Mouse (Mus musculus): ENCODE measurements around the gene Borcs7.

Gene Borcs7

GRCm38 (mm10) chr19:46689460-46690372, at the start of gene Borcs7:
Gene Borcs7, plus strand, starts transcription at chr19:46689906.
- peak; percentile 96 to 98 for DNase-seq

DNA sequence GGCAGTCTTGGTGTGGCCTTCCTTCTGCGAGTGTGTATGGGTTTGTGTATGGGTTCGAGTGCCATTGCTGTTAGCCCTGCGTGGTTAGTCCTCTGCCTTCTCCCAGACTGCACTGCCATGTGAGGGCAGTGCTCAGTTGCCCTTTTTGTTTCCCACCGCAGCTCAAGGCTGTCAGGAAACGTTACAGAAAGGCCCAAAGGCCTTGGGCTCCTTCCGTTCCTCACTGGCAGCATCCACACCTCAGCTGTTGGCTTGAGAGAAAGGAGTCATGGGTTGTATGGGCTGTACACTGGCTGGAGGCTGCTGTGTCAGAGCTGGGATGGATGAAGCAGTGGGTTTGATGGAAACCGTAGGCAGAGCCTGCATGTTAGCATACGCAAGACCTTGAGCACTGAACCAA, 48.9 kb upstream of the Borcs7 start:
- DNase-seq = no peak

- peak in 1 of 2 experiments; percentile 39 for DNase-seq
Observed at GRCm38 (mm10) chr19:46641420-46642085, 48.2 kb upstream of the Borcs7 start.

- no peak for DNase-seq
Observed at GRCm38 (mm10) chr19:46642136-46642753, 47.5 kb upstream of the Borcs7 start.

GRCm38 (mm10) chr19:46643236-46643635, 46.5 kb upstream of the Borcs7 start:
- DNase-seq = peak; percentile 37 to 44

DNA sequence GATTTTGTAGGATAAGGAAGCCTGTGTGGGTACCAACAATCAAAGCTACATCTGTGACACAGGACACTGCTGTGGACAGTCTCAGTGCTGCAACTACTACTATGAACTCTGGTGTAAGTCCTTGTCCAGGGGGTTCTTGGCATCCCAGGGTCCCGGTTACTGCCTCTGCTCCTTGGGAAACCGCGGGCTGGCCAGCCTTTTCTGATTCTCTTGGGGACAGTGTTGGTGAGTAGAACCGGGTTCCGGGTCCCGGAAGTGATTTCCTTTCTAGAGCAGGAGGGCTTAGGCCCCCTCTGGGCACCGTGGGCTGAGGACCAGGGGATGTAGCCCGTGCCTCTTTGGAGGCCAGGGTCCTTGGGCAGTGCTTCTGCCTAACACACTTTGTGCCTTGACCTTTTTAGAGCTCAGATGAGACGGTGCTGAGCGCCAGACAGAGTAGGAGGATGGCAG, 45.3 kb upstream of the Borcs7 start:
- no peak for DNase-seq

DNA sequence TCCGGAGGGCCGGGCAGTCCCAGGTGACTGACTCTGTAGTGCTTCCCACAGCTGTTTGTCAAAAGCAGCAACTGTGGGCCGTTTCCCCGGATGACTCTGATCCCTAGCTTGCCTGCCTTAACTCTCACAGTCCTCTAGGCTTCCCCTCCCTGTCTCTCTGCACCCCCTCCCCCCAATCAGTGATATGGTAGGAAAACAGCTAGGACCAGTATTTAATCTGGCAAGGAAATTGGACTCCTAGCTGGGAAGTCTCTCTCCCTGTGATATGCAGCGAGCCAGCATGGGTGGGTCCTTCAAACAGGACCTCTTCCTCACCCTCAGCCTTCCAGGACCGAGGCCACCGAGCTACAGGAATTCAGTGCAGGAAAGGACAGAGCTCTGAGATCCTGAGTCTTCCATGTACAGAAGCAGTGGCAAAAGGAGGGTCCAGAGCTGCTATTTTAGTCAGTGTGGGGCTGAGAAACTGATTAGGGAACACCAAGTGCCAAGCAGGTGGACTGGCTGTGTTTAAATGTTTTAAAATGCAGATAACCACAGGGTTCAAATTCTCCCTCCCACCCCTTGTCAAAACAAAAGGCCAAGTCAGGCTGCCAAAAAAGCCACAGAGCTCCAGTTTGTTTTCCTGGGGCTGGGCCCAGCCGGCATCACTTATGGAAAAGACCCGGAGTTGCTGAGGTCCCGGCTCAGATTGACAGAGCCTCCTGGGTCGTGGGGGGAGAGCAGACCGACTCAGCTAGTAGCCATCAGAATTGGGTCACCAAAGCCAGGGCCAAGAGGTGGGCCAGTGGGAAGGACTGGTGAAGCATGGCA, 44.7 kb upstream of the Borcs7 start:
- DNase-seq = peak; percentile 36 to 57

- DNase-seq = no peak
Observed at GRCm38 (mm10) chr19:46646041-46646481, 43.6 kb upstream of the Borcs7 start.

DNA sequence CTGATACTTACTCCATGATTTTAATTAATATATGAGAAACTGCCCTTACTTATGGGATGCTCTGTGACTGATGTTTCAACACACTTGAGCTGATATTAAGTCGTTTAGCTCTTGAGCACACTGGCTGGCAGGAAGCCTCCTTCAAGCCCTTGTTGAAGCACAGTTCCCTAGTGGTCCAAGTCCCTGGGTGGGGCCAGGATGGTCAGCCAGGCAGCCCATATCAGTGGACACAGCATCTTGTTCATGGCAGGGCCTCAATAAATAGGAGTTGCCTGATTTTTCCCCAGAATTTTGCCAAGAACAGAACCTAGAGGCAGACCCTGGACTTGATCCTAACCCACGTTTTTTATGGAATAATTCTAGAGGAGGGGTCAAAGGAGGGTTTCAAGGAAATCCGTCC, 42.5 kb upstream of the Borcs7 start:
- no peak for DNase-seq

GRCm38 (mm10) chr19:46647850-46648249, 41.9 kb upstream of the Borcs7 start:
- DNase-seq = no peak

DNA sequence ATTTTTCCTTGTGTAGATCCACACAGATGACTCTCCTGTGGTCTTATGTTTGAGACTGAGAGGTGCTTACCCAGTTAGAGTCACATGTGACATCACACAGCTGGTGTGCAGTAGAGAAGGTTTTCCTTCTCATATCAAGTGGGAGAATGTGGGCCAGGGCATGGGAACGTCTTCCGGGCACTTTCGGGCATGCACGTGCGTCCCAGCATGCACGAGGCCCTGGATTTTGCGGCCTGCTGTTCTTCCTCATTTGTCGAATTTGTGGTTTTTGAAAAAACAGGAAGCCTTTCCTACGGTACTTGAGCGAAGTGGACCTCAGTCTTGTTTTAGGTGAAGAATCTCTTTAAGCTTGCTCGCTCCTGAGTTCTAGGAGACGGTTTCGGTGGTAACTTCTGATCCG, 41.1 kb upstream of the Borcs7 start:
- no peak for DNase-seq

DNA sequence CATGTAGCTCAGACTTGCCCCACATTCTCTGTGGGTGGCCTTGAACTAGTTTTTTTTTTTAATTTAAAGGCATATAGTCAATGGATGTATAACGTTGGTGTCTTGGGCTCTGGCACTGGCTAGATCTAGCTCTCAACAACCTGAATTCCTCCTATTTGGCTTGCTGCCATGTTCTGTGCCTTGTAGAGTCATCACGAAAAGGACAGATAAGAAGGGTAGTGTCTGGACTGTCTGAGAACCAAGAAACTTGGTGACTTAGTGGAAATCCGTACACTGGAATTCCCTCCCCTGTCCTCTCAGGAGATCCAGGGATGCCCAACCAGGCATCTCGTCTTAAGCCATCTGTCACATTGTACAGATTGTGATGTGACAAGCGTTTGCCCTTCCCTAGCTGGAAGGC, 36.5 kb upstream of the Borcs7 start:
- no peak for DNase-seq

DNA sequence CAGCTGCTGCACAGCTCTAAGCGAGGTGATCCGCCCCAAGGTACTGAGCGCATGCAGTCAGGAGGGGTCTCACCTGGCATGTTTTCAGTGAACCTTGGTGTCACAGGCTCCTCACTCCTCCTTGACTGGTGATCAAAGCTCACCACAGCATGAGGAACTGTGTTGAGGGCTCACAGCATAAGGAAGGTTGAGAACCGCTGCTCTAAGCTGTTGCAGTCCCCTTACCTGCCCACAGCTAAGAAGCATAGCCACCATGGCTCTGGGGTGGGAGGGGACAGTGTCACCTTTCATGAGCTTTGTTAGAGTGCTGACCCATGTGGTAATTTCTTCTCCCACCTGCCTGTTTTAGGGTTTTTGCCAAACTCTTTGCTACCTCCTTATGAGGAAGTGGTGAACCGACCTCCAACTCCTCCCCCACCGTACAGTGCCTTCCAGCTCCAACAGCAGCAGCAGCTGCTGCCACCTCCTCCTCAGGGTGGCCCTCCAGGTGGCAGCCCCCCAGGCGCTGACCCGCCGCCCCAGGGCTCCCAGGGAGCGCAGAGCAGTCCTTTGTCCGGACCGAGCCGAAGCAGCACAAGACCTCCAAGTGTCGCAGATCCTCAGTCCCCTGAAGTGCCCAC, 36.0 kb upstream of the Borcs7 start:
- no peak for DNase-seq

DNA sequence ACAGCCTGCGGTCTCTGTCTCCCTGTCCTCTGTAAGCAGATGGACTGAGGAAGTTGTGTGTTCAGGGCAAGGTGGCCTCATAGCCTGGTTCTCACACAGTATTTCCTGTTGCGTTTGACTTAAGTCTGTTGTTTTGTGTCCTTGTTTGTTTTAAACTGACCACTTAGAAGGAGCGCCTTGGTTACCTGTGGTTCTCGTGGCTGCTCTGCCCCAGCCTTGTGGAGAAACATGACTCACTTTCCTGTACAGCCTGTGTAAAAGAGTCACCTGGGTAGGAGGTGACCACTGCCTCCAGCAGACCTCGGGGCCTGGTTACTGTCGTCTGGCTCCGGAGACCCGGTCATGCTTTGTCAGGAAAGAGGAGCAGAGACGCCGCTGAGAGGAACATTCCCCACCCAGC, 34.1 kb upstream of the Borcs7 start:
- DNase-seq = no peak

GRCm38 (mm10) chr19:46656151-46656840, 33.4 kb upstream of the Borcs7 start:
- no peak for DNase-seq

GRCm38 (mm10) chr19:46657339-46658020, 32.2 kb upstream of the Borcs7 start:
- DNase-seq = peak in 1 of 2 experiments; percentile 51

- no peak for DNase-seq
Observed at GRCm38 (mm10) chr19:46658348-46658747, 31.4 kb upstream of the Borcs7 start.

DNA sequence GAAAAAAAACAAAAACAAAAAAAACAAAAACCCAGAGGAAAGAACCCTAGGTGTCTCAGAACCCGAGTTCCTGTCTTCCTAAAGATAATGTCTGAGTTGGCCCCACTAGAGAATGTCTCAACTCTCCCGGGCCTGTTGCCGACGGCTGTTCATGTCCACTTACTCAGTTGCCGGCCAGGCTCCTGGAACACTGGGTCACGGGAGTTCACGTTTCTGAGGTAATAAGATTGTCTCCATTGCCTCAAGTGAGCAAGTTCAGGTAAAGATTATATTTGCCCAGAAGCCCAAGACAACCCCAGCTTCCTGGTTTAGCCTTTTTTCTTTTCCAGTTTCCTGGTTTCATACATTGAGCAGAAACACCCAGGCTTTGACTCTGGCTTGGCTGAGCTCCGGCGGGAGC, 30.9 kb upstream of the Borcs7 start:
- DNase-seq = no peak

GRCm38 (mm10) chr19:46661511-46661910, 28.2 kb upstream of the Borcs7 start:
- no peak for DNase-seq

DNA sequence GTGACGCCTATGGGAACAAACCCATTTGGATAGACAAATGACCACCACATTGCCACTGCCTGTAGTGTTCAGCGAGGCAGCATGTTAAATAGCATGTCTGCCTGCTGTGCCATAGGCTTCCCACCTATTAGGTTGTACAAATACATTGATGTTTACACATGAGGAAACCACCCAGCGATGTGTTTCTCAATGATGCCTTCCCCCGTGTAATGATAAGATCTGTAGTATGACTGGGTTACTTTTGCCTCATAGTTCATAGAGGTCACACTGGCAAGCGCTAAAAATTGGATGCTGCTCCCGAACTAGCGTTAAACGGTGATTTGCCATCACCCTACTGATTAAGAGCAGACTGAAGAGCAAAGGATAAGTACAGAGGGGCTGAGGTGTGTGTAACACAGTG, 27.5 kb upstream of the Borcs7 start:
- DNase-seq = no peak

GRCm38 (mm10) chr19:46662784-46663183, 26.9 kb upstream of the Borcs7 start:
- DNase-seq = no peak

All from cerebellum, postnatal 25 days (tissue).